Mouse (Mus musculus): ENCODE results near the gene Osgin1.

DNA sequence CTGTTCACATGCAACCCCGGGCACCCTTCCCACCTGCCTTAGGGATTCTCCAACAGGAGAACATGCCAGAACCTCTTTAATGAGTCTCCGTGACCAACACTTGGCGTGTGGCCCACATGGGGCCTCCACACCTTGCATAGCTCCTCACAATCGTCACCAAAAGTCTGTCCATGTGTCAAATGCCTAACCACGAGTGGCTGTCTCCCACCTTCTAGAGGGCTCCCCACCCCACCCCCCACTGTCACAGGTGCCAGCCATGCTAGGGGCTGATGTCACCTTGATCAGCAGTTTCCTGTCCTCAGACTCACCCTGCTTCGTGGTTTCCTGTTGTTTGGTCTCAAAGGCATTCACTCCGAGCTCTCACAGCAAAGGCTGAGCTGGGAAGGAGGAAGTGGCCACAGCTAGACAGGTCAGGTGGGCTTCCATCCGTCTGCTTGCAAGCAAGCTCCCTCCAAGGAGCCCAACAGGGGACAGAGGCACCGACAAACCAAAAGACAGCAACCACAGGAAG is 10.2 kb upstream of the Osgin1 start:
- peak; percentile 49; the same call in 1 of the 2 replicates for TF ChIP-seq EP300 (IDR thresholded peaks at IDR 0.05; ENCODE audit: low read depth)
- no peak for TF ChIP-seq CTCF (IDR thresholded peaks at IDR 0.05; ENCODE audit: low read depth)

Data from heart, postnatal 0 days (tissue).